Mouse (Mus musculus): ENCODE measurements around the gene Gm21992.

Gm21992 gene

DNA sequence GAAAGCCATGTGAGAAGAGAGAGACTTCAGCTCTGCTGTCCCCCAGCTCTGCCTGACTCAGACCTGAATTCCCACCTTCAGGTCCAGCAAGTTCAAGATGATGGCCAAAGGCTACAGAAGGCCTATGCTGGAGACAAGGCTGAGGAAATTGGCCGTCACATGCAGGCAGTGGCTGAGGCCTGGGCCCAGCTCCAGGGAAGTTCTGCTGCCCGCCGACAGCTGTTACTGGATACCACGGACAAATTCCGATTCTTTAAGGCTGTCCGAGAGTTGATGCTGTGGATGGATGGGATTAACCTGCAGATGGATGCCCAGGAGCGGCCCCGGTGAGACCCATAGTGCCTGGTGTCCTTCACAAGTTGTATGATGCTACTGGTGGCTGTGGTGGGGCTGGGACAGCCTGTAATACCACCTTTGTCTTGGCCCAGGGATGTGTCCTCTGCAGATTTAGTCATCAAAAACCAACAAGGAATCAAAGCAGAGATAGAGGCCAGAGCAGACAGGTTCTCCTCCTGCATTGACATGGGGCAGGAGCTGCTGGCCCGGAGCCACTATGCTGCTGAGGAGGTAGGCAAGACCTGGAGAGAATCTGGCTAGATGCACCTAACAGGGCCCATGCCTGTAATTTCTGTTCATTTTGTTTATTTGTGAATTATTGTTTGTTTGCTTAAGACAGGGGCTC, 63.6 kb downstream of the Gm21992 start:
- DNase-seq (ENCODE audit: low spot score): no peak

DNA sequence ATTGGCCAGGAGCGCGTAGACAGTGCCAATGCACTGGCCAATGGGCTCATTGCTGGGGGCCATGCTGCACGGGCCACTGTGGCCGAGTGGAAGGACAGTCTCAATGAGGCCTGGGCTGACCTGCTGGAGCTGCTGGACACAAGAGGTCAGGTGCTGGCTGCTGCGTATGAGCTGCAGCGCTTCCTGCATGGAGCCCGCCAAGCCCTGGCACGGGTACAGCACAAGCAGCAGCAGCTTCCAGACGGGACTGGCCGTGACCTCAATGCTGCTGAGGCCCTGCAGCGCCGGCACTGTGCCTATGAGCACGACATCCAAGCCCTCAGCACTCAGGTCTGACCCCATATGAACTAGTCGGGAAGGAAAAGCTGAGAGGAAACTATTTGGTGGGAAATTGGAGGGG, 64.8 kb downstream of the Gm21992 start:
- DNase-seq (ENCODE audit: low spot score): no peak

DNA sequence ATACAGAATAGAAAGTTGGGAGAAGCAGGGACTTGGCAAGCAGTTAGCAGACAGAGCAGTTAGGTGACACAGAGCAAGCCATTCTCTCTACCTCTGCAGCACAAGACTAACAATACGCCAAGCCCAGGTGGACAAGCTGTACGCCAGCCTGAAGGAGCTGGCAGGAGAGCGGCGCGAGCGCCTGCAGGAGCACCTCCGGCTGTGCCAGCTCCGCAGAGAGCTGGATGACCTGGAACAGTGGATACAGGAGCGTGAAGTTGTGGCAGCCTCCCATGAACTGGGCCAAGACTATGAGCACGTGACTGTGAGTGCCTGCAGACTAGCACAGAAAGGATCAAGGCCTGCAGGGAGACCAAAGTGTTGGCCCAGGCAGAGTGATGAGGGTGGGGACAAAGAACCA, 65.7 kb downstream of the Gm21992 start:
- DNase-seq (ENCODE audit: low spot score): no peak

- DNase-seq (ENCODE audit: low spot score): peak; percentile 65
Measured at GRCm38 (mm10) chr19:4745057-4745456, 66.4 kb downstream of the Gm21992 start.

DNA sequence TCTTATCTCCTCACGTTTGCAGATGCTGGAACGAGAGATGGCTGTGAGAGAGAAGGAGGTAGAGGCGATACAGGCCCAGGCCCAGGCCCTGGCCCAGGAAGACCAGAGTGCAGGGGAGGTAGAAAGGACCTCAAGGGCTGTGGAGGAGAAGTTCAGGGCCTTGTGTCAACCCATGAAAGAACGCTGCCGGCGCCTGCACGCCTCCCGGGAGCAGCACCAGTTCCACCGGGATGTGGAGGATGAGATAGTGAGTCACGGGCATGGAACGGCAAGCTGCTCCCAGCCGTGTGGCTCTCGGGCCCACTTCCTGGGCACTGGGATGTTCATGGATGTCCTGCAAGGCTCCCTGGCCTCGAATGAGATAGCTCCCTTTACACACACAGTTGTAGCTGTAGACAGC, 67.4 kb downstream of the Gm21992 start:
- DNase-seq (ENCODE audit: low spot score): peak; percentile 23

GRCm38 (mm10) chr19:4743524-4743923, 67.9 kb downstream of the Gm21992 start:
- peak; percentile 37 for DNase-seq (ENCODE audit: low spot score)

DNA sequence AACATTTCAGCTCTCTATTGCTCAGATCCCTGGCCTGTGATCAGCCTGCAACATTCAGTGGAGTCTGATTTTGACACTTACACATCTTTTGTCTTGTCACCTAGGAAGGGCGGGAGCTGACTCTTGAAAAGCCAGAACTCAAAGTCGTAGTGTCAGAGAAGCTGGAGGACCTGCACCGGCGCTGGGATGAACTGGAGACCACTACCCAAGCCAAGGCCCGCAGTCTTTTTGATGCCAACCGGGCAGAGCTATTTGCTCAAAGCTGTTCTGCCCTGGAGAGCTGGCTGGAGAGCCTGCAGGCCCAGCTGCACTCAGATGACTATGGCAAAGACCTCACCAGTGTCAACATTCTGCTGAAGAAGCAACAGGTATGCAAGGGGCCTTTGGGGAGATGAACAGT, 69.2 kb downstream of the Gm21992 start:
- no peak for DNase-seq (ENCODE audit: low spot score)

- DNase-seq (ENCODE audit: low spot score): no peak
Measured at GRCm38 (mm10) chr19:4741482-4741881, 69.9 kb downstream of the Gm21992 start.

DNA sequence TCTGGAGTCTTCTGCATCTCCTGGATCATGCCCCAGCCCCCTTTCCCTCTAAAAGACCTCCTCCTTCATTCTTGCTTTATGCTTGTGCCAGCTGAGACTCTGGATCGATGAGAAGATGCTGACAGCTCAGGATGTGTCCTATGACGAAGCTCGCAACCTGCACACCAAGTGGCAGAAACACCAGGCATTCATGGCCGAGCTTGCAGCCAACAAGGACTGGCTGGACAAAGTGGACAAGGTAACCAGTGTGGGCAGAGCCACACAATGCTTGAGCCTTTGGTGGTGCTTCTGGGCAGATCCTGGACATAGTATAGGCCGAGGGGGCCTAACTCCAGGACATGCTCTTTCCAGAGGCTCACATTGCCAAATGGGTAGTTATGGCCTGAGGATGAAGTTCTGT, 71.7 kb downstream of the Gm21992 start:
- no peak for DNase-seq (ENCODE audit: low spot score)

DNA sequence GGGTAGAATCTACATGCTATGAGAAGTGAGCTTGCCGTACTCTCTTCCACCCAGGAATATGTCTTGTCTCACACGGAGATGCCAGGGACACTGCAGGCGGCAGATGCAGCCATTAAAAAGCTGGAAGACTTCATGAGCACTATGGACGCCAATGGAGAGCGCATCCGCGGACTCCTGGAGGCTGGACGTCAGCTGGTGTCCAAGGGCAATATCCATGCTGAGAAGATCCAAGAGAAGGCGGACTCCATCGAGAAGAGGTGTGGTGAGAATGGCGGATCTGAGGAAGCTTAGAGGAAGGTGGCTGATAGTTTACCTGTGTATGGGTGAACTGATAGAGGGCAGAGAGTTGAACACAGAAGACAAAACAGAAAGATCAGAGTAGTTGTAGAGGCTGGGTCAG, 72.4 kb downstream of the Gm21992 start:
- DNase-seq (ENCODE audit: low spot score): no peak

DNA sequence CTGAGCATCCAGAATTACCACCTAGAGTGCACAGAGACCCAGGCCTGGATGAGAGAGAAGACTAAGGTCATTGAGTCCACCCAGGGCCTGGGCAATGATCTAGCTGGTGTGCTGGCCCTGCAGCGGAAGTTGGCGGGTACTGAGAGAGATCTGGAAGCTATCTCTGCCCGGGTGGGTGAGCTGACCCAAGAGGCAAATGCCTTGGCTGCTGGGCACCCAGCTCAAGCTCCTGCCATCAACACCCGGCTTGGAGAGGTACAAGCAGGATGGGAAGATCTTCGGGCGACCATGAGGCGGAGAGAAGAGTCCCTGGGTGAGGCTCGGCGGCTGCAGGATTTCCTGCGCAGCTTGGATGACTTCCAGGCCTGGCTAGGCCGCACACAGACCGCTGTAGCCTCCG, 73.5 kb downstream of the Gm21992 start:
- DNase-seq (ENCODE audit: low spot score): no peak

DNA sequence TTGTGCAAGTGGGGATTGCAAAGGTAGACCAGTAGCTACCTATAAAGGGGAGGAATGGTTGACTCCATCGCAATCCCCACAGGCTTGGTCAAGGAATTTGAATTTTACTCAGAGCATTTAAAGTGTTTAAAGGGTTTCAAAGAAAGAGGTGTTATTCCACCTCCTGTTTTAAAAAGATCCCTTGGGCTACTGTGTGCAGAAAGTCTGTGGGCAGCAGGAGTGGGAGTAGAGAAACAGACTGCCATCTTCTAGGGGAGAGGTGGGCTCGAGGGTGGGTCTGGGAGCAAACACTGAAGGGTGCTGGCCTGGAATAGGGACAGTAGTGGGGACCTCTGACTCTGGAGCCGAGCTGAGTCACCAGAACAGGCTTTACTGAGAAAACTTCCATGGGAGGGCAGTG, 78.4 kb downstream of the Gm21992 start:
- no peak for DNase-seq (ENCODE audit: low spot score)

- no peak for DNase-seq (ENCODE audit: low spot score)
Measured at GRCm38 (mm10) chr19:4729186-4729585, 82.2 kb downstream of the Gm21992 start.

DNA sequence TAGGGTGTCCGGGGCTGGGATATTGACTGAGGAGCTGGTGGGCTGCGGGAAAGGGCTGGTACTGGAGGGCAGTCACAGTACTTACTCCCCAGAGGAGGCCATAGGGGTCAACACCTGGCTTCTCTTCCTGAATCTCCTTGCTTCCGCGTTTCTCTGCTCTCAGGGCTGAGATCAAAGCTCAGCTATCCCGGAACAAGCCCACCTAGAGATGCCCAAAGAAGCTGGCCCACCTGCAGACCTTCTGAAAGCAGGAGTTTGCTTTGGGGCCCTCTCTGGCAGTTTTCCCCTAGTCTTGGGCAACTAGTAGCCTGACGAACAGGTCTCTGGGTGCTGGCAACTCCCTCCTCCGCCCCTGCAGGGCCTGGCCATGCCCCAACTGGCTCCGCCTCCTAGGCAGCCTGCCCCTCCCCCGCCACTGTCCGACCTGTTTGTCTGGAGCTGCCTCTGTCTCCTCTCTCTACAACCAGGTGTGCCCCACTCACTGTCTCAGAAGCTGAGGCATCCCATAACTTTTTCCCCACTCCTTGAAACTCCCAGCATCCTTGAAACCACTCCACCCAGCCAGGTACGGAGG, 90.7 kb downstream of the Gm21992 start:
- DNase-seq (ENCODE audit: low spot score): no peak

DNA sequence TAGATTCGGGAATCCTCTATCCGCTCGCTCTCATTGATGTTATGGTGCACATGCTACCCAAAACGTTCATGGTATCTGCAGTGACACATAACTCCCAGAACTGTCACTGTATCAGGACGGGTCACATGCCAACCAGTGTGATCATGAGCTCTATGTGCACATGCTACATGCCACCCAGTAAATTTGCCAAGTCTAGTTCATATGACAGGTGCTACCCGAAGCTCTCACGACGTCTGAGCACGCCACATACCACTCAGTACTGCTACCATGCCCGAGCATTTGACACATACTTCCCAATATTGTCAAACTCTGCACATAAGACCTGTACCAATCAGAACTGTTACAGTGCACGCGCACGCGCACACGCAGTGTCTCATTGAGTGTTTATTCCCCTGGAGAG, 91.3 kb downstream of the Gm21992 start:
- DNase-seq (ENCODE audit: low spot score): no peak

GRCm38 (mm10) chr19:4719351-4719764, 92.1 kb downstream of the Gm21992 start:
- no peak for DNase-seq (ENCODE audit: low spot score)

GRCm38 (mm10) chr19:4718716-4719115, 92.7 kb downstream of the Gm21992 start:
- DNase-seq (ENCODE audit: low spot score): no peak

GRCm38 (mm10) chr19:4717281-4717680, 94.1 kb downstream of the Gm21992 start:
- DNase-seq (ENCODE audit: low spot score): no peak

GRCm38 (mm10) chr19:4716756-4717155, 94.7 kb downstream of the Gm21992 start:
- DNase-seq (ENCODE audit: low spot score): no peak

DNA sequence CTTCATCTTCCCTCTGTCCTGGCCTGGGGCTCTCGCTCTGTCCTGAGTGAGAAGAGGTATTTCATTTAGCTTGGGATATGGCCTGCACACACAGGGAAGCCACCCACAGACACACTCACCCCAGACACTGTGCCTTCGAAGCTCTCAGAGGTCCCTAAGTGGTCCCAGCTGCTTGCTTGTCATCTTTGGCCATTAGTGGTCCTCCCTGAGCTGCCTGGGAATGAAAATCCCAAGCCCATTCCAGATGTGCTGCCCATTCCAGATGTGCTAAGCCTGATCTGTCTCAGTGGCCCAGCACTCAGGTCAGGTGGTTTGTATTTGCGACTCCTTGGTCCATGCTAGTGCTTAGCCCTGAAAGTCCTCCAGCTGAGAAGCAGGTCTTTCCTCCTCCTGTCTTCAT, 97.5 kb downstream of the Gm21992 start:
- no peak for DNase-seq (ENCODE audit: low spot score)

DNA sequence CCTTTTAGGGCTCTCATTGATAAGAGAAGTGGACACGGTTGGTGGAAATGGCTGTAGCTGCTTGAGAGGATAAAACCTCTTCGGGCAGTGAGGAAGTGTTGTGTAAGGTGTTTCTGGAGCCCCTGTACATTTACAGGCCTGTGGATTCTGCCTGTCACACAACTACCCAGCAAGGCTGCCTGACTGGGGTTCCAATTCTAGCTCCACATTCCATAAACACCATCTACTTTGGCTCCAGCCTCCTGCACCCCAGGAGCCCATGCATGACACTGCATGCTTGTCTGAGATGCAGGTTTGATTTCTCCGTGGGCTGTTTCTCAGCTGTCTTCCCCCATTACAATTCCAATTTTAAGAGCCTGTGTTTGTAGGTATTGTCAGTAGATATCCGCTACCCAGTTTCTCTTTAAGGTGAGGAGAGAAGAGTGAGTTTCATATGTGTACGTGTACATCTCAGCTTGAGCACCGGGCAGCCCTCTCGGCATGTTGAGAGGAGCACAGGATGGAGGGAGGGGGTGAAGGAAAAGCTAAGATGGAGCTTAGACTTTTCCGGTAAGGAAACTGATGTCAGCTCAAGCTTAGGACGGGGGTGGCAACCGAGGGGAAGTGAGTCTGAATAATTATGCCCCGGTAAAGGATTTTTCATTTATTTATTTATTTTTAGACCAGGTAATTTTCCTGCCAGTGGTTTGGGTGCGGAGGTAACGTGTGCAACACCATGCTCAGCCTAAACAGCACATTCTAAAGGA, 98.5 kb downstream of the Gm21992 start:
- no peak for DNase-seq (ENCODE audit: low spot score)

- no peak for DNase-seq (ENCODE audit: low spot score)
Measured at GRCm38 (mm10) chr19:4712156-4712780, 99.1 kb downstream of the Gm21992 start.

- no peak for DNase-seq (ENCODE audit: low spot score)
Measured at GRCm38 (mm10) chr19:4711601-4712155, 99.7 kb downstream of the Gm21992 start.

Data from MN1 (cell line).